Mouse (Mus musculus) erythroblast, embryonic 14.5 days (primary cell): ENCODE data around the gene Arhgap23.

Experiments used
- GATA1 ChIP-seq: IDR thresholded peaks from 2 replicates; pipeline ENCODE4 v1.6.1; 2012; ENCODE audit warnings: low read length, inconsistent platforms, mixed read lengths
- TAL1 ChIP-seq: IDR thresholded peaks from 3 replicates; pipeline ENCODE4 v1.6.1; 2012; ENCODE audit warnings: low read length, inconsistent platforms, mixed read lengths

DNA sequence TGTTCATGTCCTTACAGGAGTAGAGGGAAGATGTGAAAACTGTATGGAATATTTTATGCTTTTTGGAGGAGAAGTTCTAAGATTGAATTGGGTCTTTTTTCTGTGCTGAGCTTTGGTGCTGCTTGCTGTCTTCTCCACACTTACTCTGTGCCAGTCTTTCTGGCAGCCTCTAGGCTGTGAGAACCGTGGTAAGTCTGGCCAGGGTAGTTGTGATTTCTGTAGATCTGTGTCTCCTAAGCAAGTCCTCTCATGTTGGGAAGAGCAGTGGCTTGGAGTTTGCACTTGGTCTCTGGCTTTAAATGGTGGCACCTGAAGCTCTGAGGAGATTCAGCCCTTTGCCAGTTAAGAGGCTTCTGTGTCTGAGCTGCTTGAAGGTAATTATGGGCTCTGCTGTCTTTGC is 49.8 kb upstream of the Arhgap23 start:
- TF ChIP-seq GATA1, result no peak
- TF ChIP-seq TAL1, result no peak
